Mouse (Mus musculus): Measurements from ENCODE around the gene Anks3.

The Anks3 gene

DNA sequence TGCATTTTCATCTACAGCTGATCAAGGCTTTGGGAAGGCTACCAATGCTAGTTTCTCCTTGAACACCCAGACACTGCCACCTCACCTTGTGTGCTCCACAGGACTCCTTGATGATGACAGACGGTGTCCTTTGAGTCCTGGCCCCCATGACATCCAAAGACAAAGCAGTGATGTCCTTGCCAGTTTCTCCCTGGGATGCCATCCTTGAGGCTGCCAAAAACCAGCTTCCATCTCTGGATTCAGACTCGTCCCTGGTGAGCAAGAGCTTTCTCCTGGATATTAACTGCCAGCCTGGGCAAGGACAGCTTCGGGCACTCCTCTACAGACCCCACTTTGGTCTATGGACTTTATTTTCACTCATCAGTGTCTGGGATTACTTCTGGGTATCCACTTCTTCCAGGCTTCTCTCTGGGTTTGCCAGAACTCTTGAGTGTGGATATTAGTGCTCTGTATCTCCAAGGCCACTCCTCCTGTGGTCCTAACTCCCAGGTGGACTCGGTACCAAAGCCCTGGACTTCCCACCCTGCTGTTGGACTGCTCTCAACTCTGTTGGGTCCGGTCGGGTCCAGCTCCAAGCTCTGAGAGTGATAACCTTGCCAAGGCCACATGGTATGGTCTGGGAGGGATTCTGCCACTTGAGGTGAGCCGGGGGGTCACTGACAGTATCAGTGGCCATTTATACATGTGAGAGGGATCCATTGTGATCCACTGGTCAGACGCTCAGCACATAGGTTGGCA lies 1.6 kb upstream of the Anks3 start:
- DNase-seq = peak; percentile 76

- DNase-seq = no peak
Measured at GRCm38 (mm10) chr16:4964731-4965391, 856 bp upstream of the Anks3 start.

- no peak for DNase-seq
Measured at GRCm38 (mm10) chr16:4963346-4963745, 659 bp downstream of the Anks3 start.

- no peak for DNase-seq
Measured at GRCm38 (mm10) chr16:4960260-4960659, 3.7 kb downstream of the Anks3 start.

DNA sequence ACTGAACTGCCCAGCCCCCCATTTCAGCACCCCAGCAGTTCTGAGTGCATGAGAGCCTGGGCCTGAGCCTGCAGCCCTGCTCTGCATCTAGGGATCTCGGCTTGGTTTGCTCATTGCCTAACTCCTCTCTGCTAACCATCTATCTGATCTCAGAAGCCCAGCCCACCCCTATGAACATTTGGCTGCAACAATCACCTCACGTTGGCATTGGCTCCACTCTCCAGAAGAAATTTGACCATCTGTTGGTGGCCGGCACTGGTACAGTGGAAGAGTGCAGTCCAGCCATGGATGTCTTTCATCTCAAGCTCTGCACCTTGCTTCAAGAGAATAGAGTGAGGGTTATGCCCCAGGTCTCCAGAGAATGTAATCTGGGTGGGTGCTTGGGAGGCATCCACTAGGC lies 6.6 kb downstream of the Anks3 start:
- peak; percentile 77 for DNase-seq

DNA sequence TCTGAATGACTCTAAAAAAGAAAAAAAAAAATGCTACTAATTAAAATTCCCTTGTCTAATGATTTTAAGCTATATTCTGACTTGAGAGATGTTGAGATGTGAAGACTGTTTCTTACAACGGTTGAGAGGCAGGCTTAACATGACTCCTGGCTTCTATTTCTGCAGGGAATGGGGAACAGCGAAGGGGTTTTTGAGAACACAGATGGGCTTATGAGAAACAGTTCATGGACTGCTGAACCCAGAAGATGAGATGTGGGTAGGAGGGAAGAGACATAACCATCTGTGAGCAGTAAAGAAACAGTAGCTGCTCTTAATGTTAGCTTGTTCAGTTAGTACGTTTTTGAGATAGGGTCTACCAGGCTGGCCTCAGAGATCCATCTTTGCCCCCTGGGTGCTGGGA lies 7.4 kb downstream of the Anks3 start:
- DNase-seq = no peak

DNA sequence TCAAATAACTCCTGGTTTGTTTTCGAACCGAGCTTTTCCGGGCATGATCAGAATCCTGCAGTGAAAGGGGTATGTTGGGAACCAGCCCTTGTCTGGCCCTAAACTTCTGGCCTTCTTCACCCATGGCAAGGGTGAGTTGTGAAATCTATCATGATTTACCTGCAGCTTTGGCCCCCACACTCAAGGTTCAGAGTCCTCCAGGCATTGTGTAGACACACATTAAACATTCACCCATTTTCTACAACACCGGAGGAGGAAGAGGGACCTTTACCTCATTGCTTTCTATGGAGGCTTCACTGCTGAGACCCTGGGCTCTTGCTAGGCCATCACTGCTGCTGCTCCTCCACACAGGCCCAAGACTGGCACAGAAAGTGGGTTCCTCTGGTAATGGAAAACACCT lies 16.6 kb downstream of the Anks3 start:
- no peak for DNase-seq

- DNase-seq = no peak
Measured at GRCm38 (mm10) chr16:4946155-4946554, 17.9 kb downstream of the Anks3 start.

- DNase-seq = no peak
Measured at GRCm38 (mm10) chr16:4945415-4945814, 18.6 kb downstream of the Anks3 start.

DNA sequence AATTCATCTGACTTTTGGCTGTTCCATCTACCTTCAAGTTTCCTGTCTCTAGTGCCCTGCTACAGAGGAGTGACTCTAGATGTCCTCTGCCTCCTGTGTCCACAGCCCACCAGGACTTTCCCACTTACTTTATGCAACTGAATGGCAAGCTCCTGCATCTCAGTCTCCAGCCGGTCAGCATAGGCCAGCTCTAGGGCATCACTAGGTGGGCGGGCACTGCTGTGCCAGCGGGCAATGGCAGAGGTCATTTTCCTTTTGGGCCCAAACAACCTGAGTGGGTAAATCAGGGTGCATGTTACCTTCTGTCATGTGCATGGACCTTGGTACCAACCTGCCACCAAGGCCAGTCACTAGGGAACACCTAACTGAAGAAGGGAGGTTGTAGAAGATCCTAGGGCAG lies 20.6 kb downstream of the Anks3 start:
- DNase-seq = no peak

DNA sequence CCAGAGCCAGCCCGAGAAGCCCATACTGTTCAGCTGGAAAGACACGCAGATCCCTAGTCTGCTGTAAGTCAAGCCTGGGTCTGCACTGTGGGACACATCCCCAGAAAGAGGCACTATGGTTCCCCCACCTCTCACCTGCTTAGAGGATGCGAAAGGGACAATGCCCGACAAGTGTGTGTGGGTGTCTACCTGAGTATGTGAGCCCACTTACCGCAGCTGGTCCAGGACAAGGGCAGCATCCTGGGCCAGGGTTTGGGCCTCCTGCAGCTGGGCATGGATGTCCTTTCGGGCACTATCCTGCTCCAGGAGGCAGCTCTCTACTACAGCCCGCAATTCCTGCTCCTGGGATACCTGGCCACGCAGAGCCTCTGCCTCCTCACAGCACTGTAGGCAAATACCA lies 21.1 kb downstream of the Anks3 start:
- no peak for DNase-seq

DNA sequence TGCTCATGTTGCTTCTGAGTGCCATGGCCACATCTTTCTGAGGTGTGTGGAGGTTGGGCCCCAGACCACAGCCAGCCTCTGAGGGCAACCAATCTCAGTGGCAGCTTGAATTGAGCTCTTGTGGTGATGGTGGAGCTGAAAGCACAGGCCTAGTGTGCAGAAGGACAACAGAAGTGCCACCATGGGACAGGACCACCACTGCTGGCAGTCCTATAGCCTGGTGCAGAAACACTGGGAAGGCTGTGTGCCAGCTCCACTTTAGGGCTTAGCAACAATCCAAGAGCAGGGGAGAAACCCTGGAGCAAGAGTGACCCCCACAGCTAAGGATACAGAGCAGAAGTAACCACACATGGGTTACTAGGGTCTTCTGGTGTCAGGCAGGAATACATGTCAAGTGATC lies 23.0 kb downstream of the Anks3 start:
- no peak for DNase-seq

DNA sequence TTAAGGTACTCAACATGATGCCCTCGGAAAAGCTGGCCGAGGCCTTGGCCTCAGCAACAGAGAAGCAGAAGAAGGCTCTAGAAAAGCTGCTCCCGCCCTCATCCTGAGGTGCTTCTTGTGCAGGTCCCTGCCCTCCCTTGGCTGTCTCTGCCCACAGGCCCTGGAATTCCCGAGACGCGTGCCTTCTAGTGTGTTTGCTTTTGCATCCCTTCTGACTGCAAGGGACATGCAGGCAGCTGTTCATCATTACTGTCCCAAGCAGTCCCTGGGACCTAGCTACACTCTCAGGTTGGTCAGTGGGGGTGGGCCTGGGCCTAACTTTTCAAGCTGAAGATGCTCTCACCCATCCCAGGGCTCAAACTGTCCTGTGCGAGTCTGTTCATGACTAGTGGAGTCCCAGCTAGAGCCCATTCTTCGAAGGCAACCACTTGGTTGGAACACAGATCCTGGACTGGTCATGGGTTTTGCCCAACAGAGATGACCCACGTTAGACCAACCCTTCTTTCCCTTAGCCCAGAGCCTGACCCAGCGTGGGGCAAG lies 23.6 kb downstream of the Anks3 start:
- no peak for DNase-seq

DNA sequence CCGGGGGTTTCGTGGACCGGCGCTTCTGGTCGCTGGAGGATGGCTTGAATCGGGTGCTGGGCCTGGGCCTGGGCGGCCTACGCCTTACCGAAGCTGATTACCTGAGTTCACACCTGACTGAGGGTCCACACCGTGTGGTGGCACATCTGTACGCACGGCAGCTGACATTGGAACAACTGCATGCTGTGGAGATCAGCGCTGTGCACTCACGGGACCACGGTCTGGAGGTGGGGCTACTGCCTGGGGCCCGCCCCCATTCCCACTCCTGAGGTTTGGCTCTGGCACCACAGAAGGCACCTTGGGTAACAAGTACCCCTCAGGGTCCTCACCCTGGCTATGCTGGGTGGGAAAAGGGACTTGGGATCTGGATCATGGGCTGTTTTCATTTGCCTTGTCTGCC lies 24.6 kb downstream of the Anks3 start:
- DNase-seq = peak; percentile 63

DNA sequence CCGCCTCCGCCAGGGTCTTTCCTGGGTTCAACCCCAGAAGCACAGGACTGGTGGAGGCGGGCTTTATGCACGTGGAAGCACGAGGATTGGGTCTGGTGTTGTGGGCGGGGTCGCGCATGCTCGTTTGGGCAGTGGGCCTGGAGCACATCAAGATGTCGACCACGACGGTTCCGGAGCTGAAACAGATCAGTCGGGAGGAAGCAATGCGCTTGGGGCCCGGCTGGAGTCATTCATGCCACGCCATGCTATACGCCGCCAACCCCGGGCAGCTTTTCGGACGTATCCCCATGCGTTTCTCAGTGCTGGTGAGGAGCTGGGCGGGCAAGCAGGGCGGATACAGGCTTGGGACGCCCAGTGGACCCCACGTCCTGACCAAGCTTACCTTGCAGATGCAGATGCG lies 25.0 kb downstream of the Anks3 start:
- DNase-seq = peak; percentile 94

DNA sequence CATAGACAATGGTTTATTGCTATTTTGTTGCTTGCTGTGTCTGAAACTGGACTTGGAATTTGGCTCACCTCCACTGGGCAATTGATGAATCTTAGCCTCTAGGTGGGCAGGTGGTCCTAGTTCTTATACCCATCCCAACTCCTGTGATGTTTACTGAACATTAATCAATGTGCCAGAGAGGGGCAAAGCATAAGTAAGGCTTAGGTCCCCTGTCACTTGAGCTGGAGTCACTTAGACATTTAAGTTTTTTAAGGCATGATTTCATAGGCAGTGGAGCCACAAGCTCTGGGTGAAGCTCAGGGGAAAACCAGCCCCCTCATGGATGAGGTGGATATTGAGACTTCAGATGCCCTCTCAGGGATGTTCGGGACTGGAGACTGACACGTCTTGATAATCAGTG lies 25.5 kb downstream of the Anks3 start, which contains the start of gene Nudt16l1:
TSS of gene Nudt16l1 (plus strand) at position 301 of the 400 bp plus-strand sequence.
- DNase-seq = no peak

GRCm38 (mm10) chr16:4937351-4938190 lies 26.4 kb downstream of the Anks3 start:
- DNase-seq = no peak

GRCm38 (mm10) chr16:4935931-4936703 lies 27.9 kb downstream of the Anks3 start:
- DNase-seq = no peak

- no peak for DNase-seq
Measured at GRCm38 (mm10) chr16:4935430-4935829, 28.6 kb downstream of the Anks3 start.

GRCm38 (mm10) chr16:4932429-4932828 lies 31.6 kb downstream of the Anks3 start:
- DNase-seq = no peak

- DNase-seq = no peak
Measured at GRCm38 (mm10) chr16:4928474-4928873, 35.5 kb downstream of the Anks3 start.

DNA sequence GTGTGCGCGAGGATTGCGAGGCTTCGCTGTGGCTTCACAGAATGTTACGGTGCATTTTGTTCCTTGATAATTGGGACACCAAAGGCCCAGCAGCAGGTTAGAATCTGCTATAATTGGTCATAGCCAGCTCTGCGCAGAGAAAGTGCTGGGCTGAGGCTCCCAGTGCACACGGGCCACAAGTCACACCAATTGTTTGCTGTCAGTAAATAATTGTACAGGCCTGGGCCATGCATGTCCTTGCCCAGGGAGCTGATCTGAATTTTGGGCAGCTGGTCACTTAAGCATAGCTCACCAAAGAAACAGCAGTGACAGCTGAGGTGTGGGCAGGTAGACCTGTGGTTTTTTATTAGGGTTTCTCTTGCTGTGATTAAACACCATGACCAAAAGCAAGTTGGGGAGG lies 36.0 kb downstream of the Anks3 start:
- DNase-seq = no peak

DNA sequence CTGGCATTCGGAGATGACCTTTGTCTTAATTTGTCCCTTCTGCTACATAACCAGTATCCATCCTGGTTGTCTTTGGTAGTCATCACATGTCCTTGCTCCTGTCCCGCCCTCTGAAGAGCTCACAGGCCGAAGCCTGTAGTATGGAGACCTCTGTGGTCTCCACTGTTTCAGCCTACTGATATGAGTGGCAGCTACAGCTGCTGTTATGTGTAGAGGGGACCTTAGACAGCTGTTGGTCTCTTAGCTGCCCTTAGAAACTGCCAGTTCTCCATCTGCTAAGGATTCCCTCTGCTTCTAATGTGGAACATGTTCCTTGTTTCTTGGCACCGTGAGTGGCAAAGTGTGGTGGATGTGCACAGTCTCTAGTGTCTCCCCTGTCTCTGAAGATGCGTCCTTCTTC lies 40.0 kb downstream of the Anks3 start:
- DNase-seq = no peak
